ENCODE assay signal across 17 mouse cellular contexts in genomic region chr2:77409521-77410135, GRCm38 (mm10).
DNase-seq lines count a peak whose midpoint lies in the region; ATAC-seq and TF ChIP-seq lines count a peak whose summit lies in the region.
"Had no signal": no experiment of that assay in that cellular context is flagged by ENCODE, and none has a peak within 500 bp of the region (broad histone marks: within the 10 kb centered on the region; RNA-seq: fewer than 3 reads in every experiment).

No protein-coding gene starts in this region.

- no peak overlapping the region for H3K27ac ChIP-seq in hindbrain, embryonic 11.5 days (ENCODE audit: low read depth, low read length)
- no peak overlapping the region for H3K27ac ChIP-seq in hindbrain, embryonic 10.5 days
- H3K27ac ChIP-seq in liver, embryonic 12.5 days = no peak overlapping the region
- H3K27ac ChIP-seq in liver, postnatal 0 days (ENCODE audit: low read depth) = no peak overlapping the region
- no peak overlapping the region for H3K27ac ChIP-seq in limb, embryonic 10.5 days
- H3K27ac ChIP-seq in midbrain, embryonic 14.5 days (replicated peaks; ENCODE audit: low read depth, low read length) = no peak overlapping the region
- H3K27ac ChIP-seq: limb, embryonic 12.5 days; liver, embryonic 13.5 days had no signal

- no peaks in the 10 kb centered on the region for H3K9me3 ChIP-seq in hindbrain, embryonic 11.5 days (ENCODE audit: control insufficient read depth, low read length)
- no peaks in the 10 kb centered on the region for H3K9me3 ChIP-seq in hindbrain, embryonic 10.5 days
- no peaks in the 10 kb centered on the region for H3K9me3 ChIP-seq in liver, embryonic 12.5 days (replicated peaks)
- H3K9me3 ChIP-seq in liver, postnatal 0 days (ENCODE audit: low read length) = no peaks in the 10 kb centered on the region
- no peaks in the 10 kb centered on the region for H3K9me3 ChIP-seq in limb, embryonic 10.5 days (replicated peaks)
- no peaks in the 10 kb centered on the region for H3K9me3 ChIP-seq in midbrain, embryonic 14.5 days (ENCODE audit: control insufficient read depth, low read length)
- H3K9me3 ChIP-seq: limb, embryonic 12.5 days; liver, embryonic 13.5 days had no signal

- no peaks in the 10 kb centered on the region for H3K36me3 ChIP-seq in hindbrain, embryonic 11.5 days (ENCODE audit: control insufficient read depth, insufficient read depth, low read length)
- no peaks in the 10 kb centered on the region for H3K36me3 ChIP-seq in hindbrain, embryonic 10.5 days
- no peaks in the 10 kb centered on the region for H3K36me3 ChIP-seq in liver, embryonic 12.5 days
- no peaks in the 10 kb centered on the region for H3K36me3 ChIP-seq in liver, postnatal 0 days (replicated peaks; ENCODE audit: insufficient read depth, low read length)
- no peaks in the 10 kb centered on the region for H3K36me3 ChIP-seq in limb, embryonic 10.5 days
- H3K36me3 ChIP-seq in midbrain, embryonic 14.5 days (ENCODE audit: control insufficient read depth, insufficient read depth, low read length) = no peaks in the 10 kb centered on the region
- H3K36me3 ChIP-seq: limb, embryonic 12.5 days; liver, embryonic 13.5 days had no signal

- WGBS in hindbrain, embryonic 11.5 days = 52% methylated on average over 5 of the region's 5 CpGs
- WGBS in hindbrain, embryonic 10.5 days = 43% methylated on average over 5 of the region's 5 CpGs
- WGBS in liver, embryonic 12.5 days (ENCODE audit: insufficient replicate concordance) = 36% methylated on average over 5 of the region's 5 CpGs
- WGBS in liver, postnatal 0 days (ENCODE audit: insufficient replicate concordance) = 61% methylated on average over 5 of the region's 5 CpGs
- 44% methylated on average over 5 of the region's 5 CpGs for whole genome bisulfite sequencing in limb, embryonic 10.5 days
- WGBS in midbrain, embryonic 14.5 days = 48% methylated on average over 5 of the region's 5 CpGs

- DNase-seq in hindbrain, embryonic 11.5 days (ENCODE audit: low spot score) = no peak
- no peak for DNase-seq in hindbrain, embryonic 10.5 days (ENCODE audit: low spot score)
- DNase-seq in liver, postnatal 0 days = no peak
- peak; percentile 25 for DNase-seq in limb, embryonic 10.5 days (ENCODE audit: low spot score)
- no peak for DNase-seq in midbrain, embryonic 14.5 days
- DNase-seq in layer of hippocampus, postnatal 14 days (ENCODE audit: low spot score in 2 of 2) = no peak
- DNase-seq: cerebellum, adult 9-10 months; gastrocnemius, postnatal 14 days; kidney, adult 11 months; layer of hippocampus, adult 9-11 months; liver, embryonic 13.5 days; right cerebral cortex, postnatal 14 days; spleen, adult 18-20 months; thymus, postnatal 25 days had no signal

- no peaks in the 10 kb centered on the region for H3K27me3 ChIP-seq in hindbrain, embryonic 11.5 days (ENCODE audit: control insufficient read depth, insufficient read depth, low read length)
- no peaks in the 10 kb centered on the region for H3K27me3 ChIP-seq in hindbrain, embryonic 10.5 days (ENCODE audit: insufficient read depth, poor library complexity, severe bottlenecking)
- H3K27me3 ChIP-seq in liver, embryonic 12.5 days (replicated peaks) = no peaks in the 10 kb centered on the region
- H3K27me3 ChIP-seq in liver, postnatal 0 days (ENCODE audit: insufficient read depth, low read length) = no peaks in the 10 kb centered on the region
- no peaks in the 10 kb centered on the region for H3K27me3 ChIP-seq in limb, embryonic 10.5 days (ENCODE audit: low read depth, poor library complexity, severe bottlenecking)
- no peaks in the 10 kb centered on the region for H3K27me3 ChIP-seq in midbrain, embryonic 14.5 days (ENCODE audit: control insufficient read depth, insufficient read depth, low read length)
- H3K27me3 ChIP-seq: limb, embryonic 12.5 days; liver, embryonic 13.5 days had no signal

- no peak overlapping the region for H3K4me3 ChIP-seq in hindbrain, embryonic 11.5 days (ENCODE audit: low read depth, low read length)
- H3K4me3 ChIP-seq in hindbrain, embryonic 10.5 days = no peak overlapping the region
- H3K4me3 ChIP-seq in liver, embryonic 12.5 days = no peak overlapping the region
- H3K4me3 ChIP-seq in liver, postnatal 0 days (ENCODE audit: low read depth, low read length) = no peak overlapping the region
- no peak overlapping the region for H3K4me3 ChIP-seq in limb, embryonic 10.5 days
- no peak overlapping the region for H3K4me3 ChIP-seq in midbrain, embryonic 14.5 days (replicated peaks; ENCODE audit: low read depth, low read length)
- H3K4me3 ChIP-seq: limb, embryonic 12.5 days; liver, embryonic 13.5 days had no signal

- no peak for TF ChIP-seq CTCF in liver, postnatal 0 days (IDR thresholded peaks at IDR 0.05; ENCODE audit: low read depth)

- TF ChIP-seq EP300 in liver, postnatal 0 days (IDR thresholded peaks at IDR 0.05; ENCODE audit: low read depth) = no peak

- peak; percentile 64 for ATAC-seq in hindbrain, embryonic 11.5 days (ENCODE audit: low FRiP score)
- ATAC-seq in liver, embryonic 12.5 days = 0 out of 2 replicates have a peak, but pooled peaks have one; percentile 35
- no peak for ATAC-seq in liver, postnatal 0 days
- 0 out of 2 replicates have a peak, but pooled peaks have one; percentile 37 for ATAC-seq in midbrain, embryonic 14.5 days (ENCODE audit: low FRiP score, low TSS enrichment)
- ATAC-seq: lung, postnatal 0 days had no signal

- H3K4me2 ChIP-seq in hindbrain, embryonic 11.5 days (replicated peaks; ENCODE audit: low read depth, low read length) = no peak overlapping the region
- H3K4me2 ChIP-seq in liver, embryonic 12.5 days = no peak overlapping the region
- no peak overlapping the region for H3K4me2 ChIP-seq in liver, postnatal 0 days (ENCODE audit: low read depth, low read length)
- H3K4me2 ChIP-seq in midbrain, embryonic 14.5 days (ENCODE audit: low read length) = no peak overlapping the region
- H3K4me2 ChIP-seq: limb, embryonic 12.5 days; liver, embryonic 13.5 days had no signal

- H3K9ac ChIP-seq in hindbrain, embryonic 11.5 days (ENCODE audit: low read depth, low read length) = no peak overlapping the region
- no peak overlapping the region for H3K9ac ChIP-seq in liver, embryonic 12.5 days
- H3K9ac ChIP-seq in liver, postnatal 0 days (replicated peaks) = no peak overlapping the region
- H3K9ac ChIP-seq in midbrain, embryonic 14.5 days (replicated peaks; ENCODE audit: low read length) = no peak overlapping the region
- H3K9ac ChIP-seq: limb, embryonic 12.5 days; liver, embryonic 13.5 days had no signal

- no peaks in the 10 kb centered on the region for H3K4me1 ChIP-seq in hindbrain, embryonic 11.5 days (replicated peaks; ENCODE audit: control insufficient read depth, insufficient read depth, low read length)
- peaks cover 4% of the 10 kb centered on the region; the same call in 1 of the 2 replicates for H3K4me1 ChIP-seq in hindbrain, embryonic 10.5 days (replicated peaks)
- H3K4me1 ChIP-seq in liver, embryonic 12.5 days = no peaks in the 10 kb centered on the region
- no peaks in the 10 kb centered on the region for H3K4me1 ChIP-seq in liver, postnatal 0 days (ENCODE audit: insufficient read depth)
- H3K4me1 ChIP-seq in limb, embryonic 10.5 days = peaks cover 5% of the 10 kb centered on the region
- H3K4me1 ChIP-seq in midbrain, embryonic 14.5 days (ENCODE audit: control insufficient read depth, insufficient read depth, low read length) = no peaks in the 10 kb centered on the region
- H3K4me1 ChIP-seq: limb, embryonic 12.5 days; liver, embryonic 13.5 days had no signal
